Mouse (Mus musculus): Measurements from ENCODE around the gene Abca7.

- TF ChIP-seq CTCF (IDR thresholded peaks at IDR 0.05; ENCODE audit: borderline replicate concordance, insufficient read depth, low read length) = no peak
- no peak; the same call in 1 of the 2 replicates for TF ChIP-seq POLR2A (IDR thresholded peaks at IDR 0.05; ENCODE audit: low read depth, low read length)
Observed at GRCm38 (mm10) chr10:80056976-80057682, 60.8 kb downstream of the Abca7 start.

All from embryonic fibroblast, embryonic 13.5 days (primary cell).